Mouse (Mus musculus): ENCODE measurements at regions not wholly inside any gene's neighbourhood (a gene's known extent, or its start where the extent isn't known, plus 50 kb on each side); places are given as distances from the start of the nearest gene placed in this dataset.

GRCm38 (mm10) chr1:14627204-14627603 lies 1465.9 kb downstream of the 4930444P10Rik start:
- no peak overlapping the region for H3K9ac ChIP-seq (ENCODE audit: low read depth, low read length)
- no peaks in the 10 kb centered on the region for H3K27me3 ChIP-seq (ENCODE audit: control insufficient read depth, insufficient read depth, low read depth, low read length)
- no peak overlapping the region for H3K4me2 ChIP-seq (ENCODE audit: low read depth, low read length)
- 67% methylated on average over 6 of the region's 6 CpGs for WGBS (ENCODE audit: insufficient replicate concordance)
- H3K4me1 ChIP-seq (ENCODE audit: control insufficient read depth, low read depth, low read length): no peaks in the 10 kb centered on the region
- H3K36me3 ChIP-seq (ENCODE audit: control insufficient read depth, insufficient read depth): no peaks in the 10 kb centered on the region
- H3K9me3 ChIP-seq (replicated peaks; ENCODE audit: control insufficient read depth, low read length): no peaks in the 10 kb centered on the region
- ATAC-seq (ENCODE audit: low read depth): no peak
- no peak overlapping the region for H3K4me3 ChIP-seq (ENCODE audit: low read depth, low read length)
- H3K27ac ChIP-seq (ENCODE audit: low read length): no peak overlapping the region

- H3K4me3 ChIP-seq (ENCODE audit: low read depth, low read length): no peak overlapping the region
- no peak overlapping the region for H3K9ac ChIP-seq (ENCODE audit: low read depth, low read length)
- ATAC-seq (ENCODE audit: low read depth): no peak
- no peak overlapping the region for H3K4me2 ChIP-seq (ENCODE audit: low read depth, low read length)
- H3K27me3 ChIP-seq (ENCODE audit: control insufficient read depth, insufficient read depth, low read depth, low read length): no peaks in the 10 kb centered on the region
- WGBS (ENCODE audit: insufficient replicate concordance): 58% methylated on average over 4 of the region's 4 CpGs
- no peak overlapping the region for H3K27ac ChIP-seq (ENCODE audit: low read length)
- no peaks in the 10 kb centered on the region for H3K9me3 ChIP-seq (replicated peaks; ENCODE audit: control insufficient read depth, low read length)
- no peaks in the 10 kb centered on the region for H3K36me3 ChIP-seq (ENCODE audit: control insufficient read depth, insufficient read depth)
- H3K4me1 ChIP-seq (ENCODE audit: control insufficient read depth, low read depth, low read length): no peaks in the 10 kb centered on the region
These were observed 1466.4 kb downstream of the 4930444P10Rik start for GRCm38 (mm10) chr1:14626685-14627084.

- no peak overlapping the region for H3K4me2 ChIP-seq (ENCODE audit: low read depth, low read length)
- H3K27ac ChIP-seq (ENCODE audit: low read length): no peak overlapping the region
- no peak overlapping the region for H3K4me3 ChIP-seq (ENCODE audit: low read depth, low read length)
- no peaks in the 10 kb centered on the region for H3K27me3 ChIP-seq (ENCODE audit: control insufficient read depth, insufficient read depth, low read depth, low read length)
- H3K9ac ChIP-seq (ENCODE audit: low read depth, low read length): no peak overlapping the region
- H3K36me3 ChIP-seq (ENCODE audit: control insufficient read depth, insufficient read depth): no peaks in the 10 kb centered on the region
- H3K9me3 ChIP-seq (replicated peaks; ENCODE audit: control insufficient read depth, low read length): no peaks in the 10 kb centered on the region
- no peak for ATAC-seq (ENCODE audit: low read depth)
- no peaks in the 10 kb centered on the region for H3K4me1 ChIP-seq (ENCODE audit: control insufficient read depth, low read depth, low read length)
- 45% methylated on average over 5 of the region's 5 CpGs for WGBS (ENCODE audit: insufficient replicate concordance)
These were observed 1472.1 kb downstream of the 4930444P10Rik start for GRCm38 (mm10) chr1:14620922-14621430.

GRCm38 (mm10) chr1:14613232-14613894 lies 1479.8 kb downstream of the 4930444P10Rik start:
- no peaks in the 10 kb centered on the region for H3K27me3 ChIP-seq (ENCODE audit: control insufficient read depth, insufficient read depth, low read depth, low read length)
- H3K27ac ChIP-seq (ENCODE audit: low read length): no peak overlapping the region
- no peak overlapping the region for H3K4me3 ChIP-seq (ENCODE audit: low read depth, low read length)
- no peak for ATAC-seq (ENCODE audit: low read depth)
- no peak overlapping the region for H3K9ac ChIP-seq (ENCODE audit: low read depth, low read length)
- WGBS (ENCODE audit: insufficient replicate concordance): 55% methylated on average over 2 of the region's 2 CpGs
- H3K9me3 ChIP-seq (replicated peaks; ENCODE audit: control insufficient read depth, low read length): no peaks in the 10 kb centered on the region
- no peaks in the 10 kb centered on the region for H3K36me3 ChIP-seq (ENCODE audit: control insufficient read depth, insufficient read depth)
- no peak overlapping the region for H3K4me2 ChIP-seq (ENCODE audit: low read depth, low read length)
- H3K4me1 ChIP-seq (ENCODE audit: control insufficient read depth, low read depth, low read length): no peaks in the 10 kb centered on the region

GRCm38 (mm10) chr1:14609054-14609453 lies 1484.1 kb downstream of the 4930444P10Rik start:
- Histone ChIP-seq H3K27ac (ENCODE audit: low read length) (no peak overlapping the region), H3K27me3 (ENCODE audit: control insufficient read depth, insufficient read depth, low read depth, low read length) (no peaks in the 10 kb centered on the region), H3K9me3 (replicated peaks; ENCODE audit: control insufficient read depth, low read length) (no peaks in the 10 kb centered on the region), H3K4me3 (ENCODE audit: low read depth, low read length) (no peak overlapping the region), H3K4me2 (ENCODE audit: low read depth, low read length) (no peak overlapping the region), H3K9ac (ENCODE audit: low read depth, low read length) (no peak overlapping the region), H3K4me1 (ENCODE audit: control insufficient read depth, low read depth, low read length) (no peaks in the 10 kb centered on the region), H3K36me3 (ENCODE audit: control insufficient read depth, insufficient read depth) (no peaks in the 10 kb centered on the region)
- no peak for ATAC-seq (ENCODE audit: low read depth)
- 36% methylated on average over 2 of the region's 2 CpGs for WGBS (ENCODE audit: insufficient replicate concordance)

- ATAC-seq (ENCODE audit: low read depth): peak; percentile 35; the same call in 1 of the 2 replicates
- Histone ChIP-seq H3K9ac (ENCODE audit: low read depth, low read length) (no peak overlapping the region), H3K9me3 (replicated peaks; ENCODE audit: control insufficient read depth, low read length) (no peaks in the 10 kb centered on the region), H3K4me3 (ENCODE audit: low read depth, low read length) (no peak overlapping the region), H3K4me1 (ENCODE audit: control insufficient read depth, low read depth, low read length) (no peaks in the 10 kb centered on the region), H3K27ac (ENCODE audit: low read length) (no peak overlapping the region), H3K4me2 (ENCODE audit: low read depth, low read length) (no peak overlapping the region), H3K36me3 (ENCODE audit: control insufficient read depth, insufficient read depth) (no peaks in the 10 kb centered on the region), H3K27me3 (ENCODE audit: control insufficient read depth, insufficient read depth, low read depth, low read length) (no peaks in the 10 kb centered on the region)
- 13% methylated on average over 1 of the region's 1 CpGs for WGBS (ENCODE audit: insufficient replicate concordance)
These were observed 1497.2 kb downstream of the 4930444P10Rik start for GRCm38 (mm10) chr1:14595961-14596360.

GRCm38 (mm10) chr1:14589905-14590304 lies 1503.2 kb downstream of the 4930444P10Rik start:
- WGBS (ENCODE audit: insufficient replicate concordance): 47% methylated on average over 5 of the region's 5 CpGs
- H3K4me1 ChIP-seq (ENCODE audit: control insufficient read depth, low read depth, low read length): no peaks in the 10 kb centered on the region
- no peak overlapping the region for H3K4me2 ChIP-seq (ENCODE audit: low read depth, low read length)
- H3K27me3 ChIP-seq (ENCODE audit: control insufficient read depth, insufficient read depth, low read depth, low read length): no peaks in the 10 kb centered on the region
- H3K9ac ChIP-seq (ENCODE audit: low read depth, low read length): no peak overlapping the region
- no peaks in the 10 kb centered on the region for H3K9me3 ChIP-seq (replicated peaks; ENCODE audit: control insufficient read depth, low read length)
- no peak overlapping the region for H3K27ac ChIP-seq (ENCODE audit: low read length)
- no peaks in the 10 kb centered on the region for H3K36me3 ChIP-seq (ENCODE audit: control insufficient read depth, insufficient read depth)
- no peak overlapping the region for H3K4me3 ChIP-seq (ENCODE audit: low read depth, low read length)
- no peak for ATAC-seq (ENCODE audit: low read depth)

- H3K4me3 ChIP-seq (ENCODE audit: low read depth, low read length): no peak overlapping the region
- H3K27ac ChIP-seq (ENCODE audit: low read length): no peak overlapping the region
- no peaks in the 10 kb centered on the region for H3K9me3 ChIP-seq (replicated peaks; ENCODE audit: control insufficient read depth, low read length)
- no peak for ATAC-seq (ENCODE audit: low read depth)
- no peaks in the 10 kb centered on the region for H3K36me3 ChIP-seq (ENCODE audit: control insufficient read depth, insufficient read depth)
- H3K27me3 ChIP-seq (ENCODE audit: control insufficient read depth, insufficient read depth, low read depth, low read length): no peaks in the 10 kb centered on the region
- no peak overlapping the region for H3K4me2 ChIP-seq (ENCODE audit: low read depth, low read length)
- H3K4me1 ChIP-seq (ENCODE audit: control insufficient read depth, low read depth, low read length): no peaks in the 10 kb centered on the region
- H3K9ac ChIP-seq (ENCODE audit: low read depth, low read length): no peak overlapping the region
- 11% methylated on average over 1 of the region's 1 CpGs for WGBS (ENCODE audit: insufficient replicate concordance)
These were observed 1513.7 kb downstream of the 4930444P10Rik start for GRCm38 (mm10) chr1:14579376-14579775.

- no peak overlapping the region for H3K4me3 ChIP-seq (ENCODE audit: low read depth, low read length)
- H3K4me2 ChIP-seq (ENCODE audit: low read depth, low read length): no peak overlapping the region
- WGBS (ENCODE audit: insufficient replicate concordance): 67% methylated on average over 1 of the region's 1 CpGs
- H3K27me3 ChIP-seq (ENCODE audit: control insufficient read depth, insufficient read depth, low read depth, low read length): no peaks in the 10 kb centered on the region
- H3K9ac ChIP-seq (ENCODE audit: low read depth, low read length): no peak overlapping the region
- no peaks in the 10 kb centered on the region for H3K9me3 ChIP-seq (replicated peaks; ENCODE audit: control insufficient read depth, low read length)
- no peaks in the 10 kb centered on the region for H3K36me3 ChIP-seq (ENCODE audit: control insufficient read depth, insufficient read depth)
- ATAC-seq (ENCODE audit: low read depth): no peak
- H3K4me1 ChIP-seq (ENCODE audit: control insufficient read depth, low read depth, low read length): no peaks in the 10 kb centered on the region
- H3K27ac ChIP-seq (ENCODE audit: low read length): no peak overlapping the region
These were observed 1516.9 kb downstream of the 4930444P10Rik start for GRCm38 (mm10) chr1:14576263-14576662.

Measured in liver, embryonic 16.5 days (tissue).